Mouse (Mus musculus): ENCODE measurements around the gene 2300009A05Rik. TPM values are rescaled to one million over a fixed set of nuclear protein-coding genes. Genes with fewer than 3 reads are reported as not detected.

2300009A05Rik gene
- polyA plus RNA-seq, 1 experiment from 2014 or later = 36.5 TPM

- no peak for DNase-seq (ENCODE audit: low spot score)
- no peaks in the 10 kb centered on the region for H3K4me1 ChIP-seq (ENCODE audit: control insufficient read depth, insufficient read depth, low read length)
- H3K4me2 ChIP-seq (ENCODE audit: low read depth, severe bottlenecking) = no peak overlapping the region
- ATAC-seq (ENCODE audit: insufficient number of reproducible peaks, low FRiP score, low TSS enrichment, low read depth) = no peak
- no peaks in the 10 kb centered on the region for H3K9me3 ChIP-seq (ENCODE audit: control insufficient read depth, low read length)
- 73% methylated on average over 2 of the region's 2 CpGs for WGBS
- H3K27me3 ChIP-seq (ENCODE audit: control insufficient read depth, insufficient read depth, low read length) = no peaks in the 10 kb centered on the region
- H3K27ac ChIP-seq (replicated peaks; ENCODE audit: low read depth, low read length) = no peak overlapping the region
- no peak overlapping the region for H3K4me3 ChIP-seq (ENCODE audit: low read depth, low read length)
- H3K9ac ChIP-seq (ENCODE audit: low read length) = no peak overlapping the region
- H3K36me3 ChIP-seq (ENCODE audit: control insufficient read depth, insufficient read depth, low read length) = no peaks in the 10 kb centered on the region
These were observed 7.7 kb downstream of the 2300009A05Rik start for GRCm38 (mm10) chr9:63391307-63391706.

- WGBS = 93% methylated on average over 4 of the region's 4 CpGs
- Histone ChIP-seq H3K4me2 (ENCODE audit: low read depth, severe bottlenecking) (no peak overlapping the region), H3K4me3 (ENCODE audit: low read depth, low read length) (no peak overlapping the region), H3K4me1 (ENCODE audit: control insufficient read depth, insufficient read depth, low read length) (no peaks in the 10 kb centered on the region), H3K27ac (replicated peaks; ENCODE audit: low read depth, low read length) (no peak overlapping the region), H3K27me3 (ENCODE audit: control insufficient read depth, insufficient read depth, low read length) (no peaks in the 10 kb centered on the region), H3K9me3 (ENCODE audit: control insufficient read depth, low read length) (no peaks in the 10 kb centered on the region), H3K9ac (ENCODE audit: low read length) (no peak overlapping the region), H3K36me3 (ENCODE audit: control insufficient read depth, insufficient read depth, low read length) (no peaks in the 10 kb centered on the region)
- DNase-seq (ENCODE audit: low spot score) (no peak), ATAC-seq (ENCODE audit: insufficient number of reproducible peaks, low FRiP score, low TSS enrichment, low read depth) (no peak)
These were observed 16.3 kb downstream of the 2300009A05Rik start for GRCm38 (mm10) chr9:63382761-63383160.

- DNase-seq (ENCODE audit: low spot score) (no peak), ATAC-seq (ENCODE audit: insufficient number of reproducible peaks, low FRiP score, low TSS enrichment, low read depth) (no peak)
- Histone ChIP-seq H3K4me2 (ENCODE audit: low read depth, severe bottlenecking) (no peak overlapping the region), H3K27me3 (ENCODE audit: control insufficient read depth, insufficient read depth, low read length) (no peaks in the 10 kb centered on the region), H3K36me3 (ENCODE audit: control insufficient read depth, insufficient read depth, low read length) (no peaks in the 10 kb centered on the region), H3K9ac (ENCODE audit: low read length) (no peak overlapping the region), H3K9me3 (ENCODE audit: control insufficient read depth, low read length) (no peaks in the 10 kb centered on the region), H3K4me1 (ENCODE audit: control insufficient read depth, insufficient read depth, low read length) (peaks cover 7% of the 10 kb centered on the region; the same call in 1 of the 2 replicates), H3K4me3 (ENCODE audit: low read depth, low read length) (no peak overlapping the region), H3K27ac (replicated peaks; ENCODE audit: low read depth, low read length) (no peak overlapping the region)
- WGBS = 89% methylated on average over 3 of the region's 3 CpGs
These were observed 18.7 kb downstream of the 2300009A05Rik start for GRCm38 (mm10) chr9:63380326-63380725.

- Histone ChIP-seq H3K36me3 (ENCODE audit: control insufficient read depth, insufficient read depth, low read length) (no peaks in the 10 kb centered on the region), H3K9ac (ENCODE audit: low read length) (peak overlapping the region; percentile 81), H3K4me1 (ENCODE audit: control insufficient read depth, insufficient read depth, low read length) (peaks cover 7% of the 10 kb centered on the region; the same call in 1 of the 2 replicates), H3K9me3 (ENCODE audit: control insufficient read depth, low read length) (no peaks in the 10 kb centered on the region), H3K27ac (replicated peaks; ENCODE audit: low read depth, low read length) (no peak overlapping the region; the same call in 1 of the 2 replicates), H3K4me2 (ENCODE audit: low read depth, severe bottlenecking) (peak overlapping the region; percentile 73), H3K27me3 (ENCODE audit: control insufficient read depth, insufficient read depth, low read length) (no peaks in the 10 kb centered on the region), H3K4me3 (ENCODE audit: low read depth, low read length) (peak overlapping the region; percentile 70)
- DNase-seq (ENCODE audit: low spot score) (no peak), ATAC-seq (ENCODE audit: insufficient number of reproducible peaks, low FRiP score, low TSS enrichment, low read depth) (no peak)
- 23% methylated on average over 8 of the region's 8 CpGs for WGBS
These were observed 20.9 kb downstream of the 2300009A05Rik start for GRCm38 (mm10) chr9:63378174-63378573.

- Histone ChIP-seq H3K4me3 (ENCODE audit: low read depth, low read length) (peak within 1 kb of the TSS; percentile 70), H3K4me2 (ENCODE audit: low read depth, severe bottlenecking) (peak within 1 kb of the TSS; percentile 73), H3K27me3 (ENCODE audit: control insufficient read depth, insufficient read depth, low read length) (no peaks in the 10 kb centered on the region), H3K36me3 (ENCODE audit: control insufficient read depth, insufficient read depth, low read length) (no peaks in the 10 kb centered on the region), H3K4me1 (ENCODE audit: control insufficient read depth, insufficient read depth, low read length) (peaks cover 7% of the 10 kb centered on the region; the same call in 1 of the 2 replicates), H3K9me3 (ENCODE audit: control insufficient read depth, low read length) (no peaks in the 10 kb centered on the region), H3K9ac (ENCODE audit: low read length) (peak within 1 kb of the TSS; percentile 81), H3K27ac (replicated peaks; ENCODE audit: low read depth, low read length) (peak within 1 kb of the TSS; percentile 79)
- ATAC-seq (ENCODE audit: insufficient number of reproducible peaks, low FRiP score, low TSS enrichment, low read depth) = peak; percentile 79; the same call in 1 of the 2 replicates
- DNase-seq (ENCODE audit: low spot score) = peak; percentile 92
- under 1% methylated on average over 58 of the region's 58 CpGs for WGBS
These were observed 21.5 kb downstream of the 2300009A05Rik start, which contains the start of gene Map2k5 for GRCm38 (mm10) chr9:63377270-63378142. Gene Map2k5 (minus strand): TSS chr9:63377902.

GRCm38 (mm10) chr9:63373315-63373714, 25.7 kb downstream of the 2300009A05Rik start:
- DNase-seq (ENCODE audit: low spot score) = no peak
- no peaks in the 10 kb centered on the region for H3K27me3 ChIP-seq (ENCODE audit: control insufficient read depth, insufficient read depth, low read length)
- H3K27ac ChIP-seq (replicated peaks; ENCODE audit: low read depth, low read length) = no peak overlapping the region
- WGBS = 84% methylated on average over 2 of the region's 2 CpGs
- ATAC-seq (ENCODE audit: insufficient number of reproducible peaks, low FRiP score, low TSS enrichment, low read depth) = no peak
- H3K4me1 ChIP-seq (ENCODE audit: control insufficient read depth, insufficient read depth, low read length) = peaks cover 7% of the 10 kb centered on the region; the same call in 1 of the 2 replicates
- H3K9ac ChIP-seq (ENCODE audit: low read length) = no peak overlapping the region
- no peak overlapping the region for H3K4me2 ChIP-seq (ENCODE audit: low read depth, severe bottlenecking)
- no peaks in the 10 kb centered on the region for H3K9me3 ChIP-seq (ENCODE audit: control insufficient read depth, low read length)
- H3K4me3 ChIP-seq (ENCODE audit: low read depth, low read length) = no peak overlapping the region
- H3K36me3 ChIP-seq (ENCODE audit: control insufficient read depth, insufficient read depth, low read length) = 0 out of 2 replicates have a peak, but pooled peaks cover 3% of the 10 kb centered on the region

DNA sequence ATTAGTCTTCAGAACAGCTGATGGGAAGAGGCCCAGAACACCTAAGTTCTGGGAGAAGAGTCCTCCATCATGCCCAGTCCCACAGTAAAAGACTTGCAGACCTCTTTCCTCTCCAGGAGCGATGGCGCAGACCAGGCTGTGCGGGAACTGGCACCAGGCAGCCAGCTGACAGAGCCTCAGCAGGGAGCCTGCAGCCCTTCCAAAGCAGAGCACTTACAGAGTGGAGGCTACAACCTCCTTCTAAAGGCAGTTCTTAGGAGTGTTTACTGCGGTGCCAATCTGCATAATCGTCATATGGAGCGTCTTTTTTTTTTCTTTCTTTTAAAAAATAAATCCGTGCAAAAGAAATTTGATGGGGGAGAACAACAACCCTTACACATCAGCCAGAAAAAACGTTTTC, 26.5 kb downstream of the 2300009A05Rik start:
- no peaks in the 10 kb centered on the region for H3K27me3 ChIP-seq (ENCODE audit: control insufficient read depth, insufficient read depth, low read length)
- no peak overlapping the region for H3K9ac ChIP-seq (ENCODE audit: low read length)
- no peak overlapping the region for H3K27ac ChIP-seq (replicated peaks; ENCODE audit: low read depth, low read length)
- no peak overlapping the region for H3K4me2 ChIP-seq (ENCODE audit: low read depth, severe bottlenecking)
- no peaks in the 10 kb centered on the region for H3K9me3 ChIP-seq (ENCODE audit: control insufficient read depth, low read length)
- H3K36me3 ChIP-seq (ENCODE audit: control insufficient read depth, insufficient read depth, low read length) = 0 out of 2 replicates have a peak, but pooled peaks cover 3% of the 10 kb centered on the region
- peaks cover 7% of the 10 kb centered on the region; the same call in 1 of the 2 replicates for H3K4me1 ChIP-seq (ENCODE audit: control insufficient read depth, insufficient read depth, low read length)
- WGBS = 78% methylated on average over 8 of the region's 8 CpGs
- ATAC-seq (ENCODE audit: insufficient number of reproducible peaks, low FRiP score, low TSS enrichment, low read depth) = no peak
- H3K4me3 ChIP-seq (ENCODE audit: low read depth, low read length) = no peak overlapping the region
- no peak for DNase-seq (ENCODE audit: low spot score)

DNA sequence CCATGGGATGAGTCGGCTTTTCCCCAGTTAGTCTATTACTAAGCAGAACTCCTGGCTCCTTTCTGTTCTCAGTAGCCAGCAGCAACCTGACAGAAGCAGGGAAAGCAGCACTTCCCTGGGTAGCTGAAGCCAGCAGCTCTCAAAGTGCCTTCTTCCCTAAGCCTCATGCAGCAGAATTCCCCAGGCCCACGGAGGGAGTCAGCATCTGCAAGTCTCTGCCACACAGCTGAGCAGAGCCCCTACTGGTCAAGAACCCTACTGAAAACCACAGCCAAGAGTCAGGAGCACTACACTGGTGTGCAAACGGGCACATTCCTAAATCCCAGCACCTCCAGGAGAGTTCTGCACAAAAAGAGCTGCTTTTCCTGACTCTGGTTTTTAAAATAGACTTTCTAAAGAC, 38.6 kb downstream of the 2300009A05Rik start:
- no peak overlapping the region for H3K9ac ChIP-seq (ENCODE audit: low read length)
- H3K4me2 ChIP-seq (ENCODE audit: low read depth, severe bottlenecking) = no peak overlapping the region
- no peaks in the 10 kb centered on the region for H3K27me3 ChIP-seq (ENCODE audit: control insufficient read depth, insufficient read depth, low read length)
- no peak for DNase-seq (ENCODE audit: low spot score)
- no peak overlapping the region for H3K4me3 ChIP-seq (ENCODE audit: low read depth, low read length)
- ATAC-seq (ENCODE audit: insufficient number of reproducible peaks, low FRiP score, low TSS enrichment, low read depth) = no peak
- no peak overlapping the region for H3K27ac ChIP-seq (replicated peaks; ENCODE audit: low read depth, low read length)
- H3K4me1 ChIP-seq (ENCODE audit: control insufficient read depth, insufficient read depth, low read length) = no peaks in the 10 kb centered on the region
- WGBS = 49% methylated on average over 3 of the region's 3 CpGs
- H3K36me3 ChIP-seq (ENCODE audit: control insufficient read depth, insufficient read depth, low read length) = no peaks in the 10 kb centered on the region
- no peaks in the 10 kb centered on the region for H3K9me3 ChIP-seq (ENCODE audit: control insufficient read depth, low read length)

Measured in limb, embryonic 11.5 days (tissue).